Mouse (Mus musculus): ENCODE measurements around the gene G530012D18Rik.
"Not testable (repeated sequence)": the region's sequence is repeated elsewhere in the genome, so short reads cannot be mapped to it uniquely, and the experiment has no call there.

DNA sequence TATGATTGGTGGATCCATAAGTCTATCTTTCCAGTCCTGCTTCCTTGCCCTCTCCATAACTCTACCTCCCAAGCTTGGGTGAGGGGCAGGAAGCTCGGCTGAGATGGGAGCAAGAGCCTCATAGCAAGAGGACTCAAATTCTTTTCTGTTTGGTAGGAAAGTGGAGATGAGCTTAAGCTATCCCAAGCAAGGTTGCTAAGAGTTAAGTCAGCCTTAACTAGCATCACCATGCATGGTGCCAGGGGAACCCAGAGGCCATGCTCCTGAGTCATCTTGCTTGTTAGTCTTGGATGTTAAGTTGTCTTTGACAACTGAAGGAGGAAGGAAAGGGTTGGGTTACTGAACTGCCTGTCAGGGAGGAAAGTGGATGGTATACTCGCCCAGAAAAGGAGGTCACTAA is 13.2 kb downstream of the G530012D18Rik start:
- not testable (repeated sequence) for TF ChIP-seq CTCF, EP300 (IDR thresholded peaks at IDR 0.05)
